Mouse (Mus musculus) adrenal gland, postnatal 10 days (tissue): ENCODE results near the gene Gm2956. TPM values are rescaled to one million over a fixed set of nuclear protein-coding genes. Genes with fewer than 3 reads are reported as not detected.
"Not testable (repeated sequence)": the region's sequence is repeated elsewhere in the genome, so short reads cannot be mapped to it uniquely, and the experiment has no call there.

Experiments used
- DNase-seq: peaks from one replicate; pipeline ENCODE4 v3.0.0; 2021; ENCODE audit warnings: mixed read lengths
- long read RNA-seq, 2 experiments: library from polyadenylated mRNA; stranded (forward); transcript quantifications; one replicate each; pipeline ENCODE4 v2.0.0; 2021
- total RNA-seq, 2 experiments: library from RNA; stranded (reverse); gene quantifications; 2 replicates each; pipeline ENCODE4 v1.2.3; 2021

The Gm2956 gene
- total RNA-seq, result not detected
- long read RNA-seq, experiment 1, partial matches to known transcripts, result 0 of 2 reads
- long read RNA-seq, experiment 1, other reads (novel, unspliced or antisense), result 2 of 2 reads
- long read RNA-seq, experiment 2, partial matches to known transcripts, result 0 of 3 reads
- long read RNA-seq, experiment 2, other reads (novel, unspliced or antisense), result 3 of 3 reads

GRCm38 (mm10) chr14:3332087-3332677, at the start of gene Gm2956:
TSS of gene Gm2956 (plus strand) at chr14:3332627.
- DNase-seq, result not testable (repeated sequence)

GRCm38 (mm10) chr14:3333406-3333805, 979 bp downstream of the Gm2956 start:
- DNase-seq, result not testable (repeated sequence)

GRCm38 (mm10) chr14:3394793-3395192, 62.4 kb downstream of the Gm2956 start, which contains the start of gene Gm10413:
TSS of gene Gm10413 (plus strand) at chr14:3395093.
- DNase-seq, result not testable (repeated sequence)

Other genes with a start within 250 kb of the Gm2956 start
- not detected for gene Gm10340, start 198.6 kb upstream of the Gm2956 start, total RNA-seq
- not detected for gene Gm5795, start 144.4 kb upstream of the Gm2956 start, total RNA-seq
- 1 to 10 TPM; 1.2 to 1.7 TPM for gene D830030K20Rik, start 124.1 kb upstream of the Gm2956 start, total RNA-seq
- gene Gm10413, start 62.5 kb downstream of the Gm2956 start, total RNA-seq, result not detected
- gene Gm10409, start 80.0 kb downstream of the Gm2956 start, total RNA-seq, result 1 to 10 TPM in 1 of 2 experiments, under 1 TPM in 1; 0.78 to 1.2 TPM
- under 1 TPM in 1 of 2 experiments, not detected in 1; 0.39 TPM for gene Gm3005, start 95.5 kb downstream of the Gm2956 start, total RNA-seq
- not detected for gene Gm10408, start 116.8 kb downstream of the Gm2956 start, total RNA-seq